Mouse (Mus musculus): Measurements from ENCODE around the gene Tmtc1. TPM values are rescaled to one million over a fixed set of nuclear protein-coding genes. Genes with fewer than 3 reads are reported as not detected.

Tmtc1 gene
- polyA plus RNA-seq, 1 experiment from 2014 or later, result 0.09 TPM

DNA sequence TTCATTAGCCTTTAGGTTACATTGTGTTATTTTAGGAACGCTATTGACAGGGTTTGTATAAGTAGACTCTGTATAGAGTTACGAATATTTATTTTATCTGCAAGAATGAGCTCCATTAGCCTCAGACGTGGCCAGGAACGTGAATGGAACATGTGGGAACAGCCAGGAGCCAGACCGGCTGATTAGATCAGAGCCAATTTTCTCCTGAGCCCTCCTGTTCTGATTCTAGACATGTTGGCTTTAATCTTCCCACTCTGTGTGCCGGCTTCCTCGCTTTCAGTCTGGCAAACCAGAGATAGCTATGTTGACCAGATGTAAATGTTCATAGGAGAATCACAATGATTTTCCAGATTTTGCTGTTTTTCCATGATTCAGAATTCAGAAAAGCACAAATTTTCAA lies 22.6 kb downstream of the Tmtc1 start:
- H3K4me2 ChIP-seq, result no peak overlapping the region
- H3K27me3 ChIP-seq, result no peaks in the 10 kb centered on the region
- H3K4me3 ChIP-seq (replicated peaks), result no peak overlapping the region
- ATAC-seq (ENCODE audit: insufficient read depth), result no peak
- H3K36me3 ChIP-seq (replicated peaks), result no peaks in the 10 kb centered on the region
- no peaks in the 10 kb centered on the region for H3K9me3 ChIP-seq (replicated peaks)
- H3K4me1 ChIP-seq (replicated peaks), result no peaks in the 10 kb centered on the region
- no peak overlapping the region for H3K27ac ChIP-seq (replicated peaks)
- 65% methylated on average over 7 of the region's 7 CpGs for WGBS (ENCODE audit: insufficient replicate concordance)
- no peak overlapping the region for H3K9ac ChIP-seq

- no peak overlapping the region for H3K9ac ChIP-seq
- no peaks in the 10 kb centered on the region for H3K27me3 ChIP-seq
- ATAC-seq (ENCODE audit: insufficient read depth), result no peak
- H3K27ac ChIP-seq (replicated peaks), result no peak overlapping the region
- H3K4me1 ChIP-seq (replicated peaks), result no peaks in the 10 kb centered on the region
- WGBS (ENCODE audit: insufficient replicate concordance), result 59% methylated on average over 6 of the region's 6 CpGs
- H3K4me3 ChIP-seq (replicated peaks), result no peak overlapping the region
- H3K36me3 ChIP-seq (replicated peaks), result no peaks in the 10 kb centered on the region
- no peaks in the 10 kb centered on the region for H3K9me3 ChIP-seq (replicated peaks)
- H3K4me2 ChIP-seq, result no peak overlapping the region
Measured at GRCm38 (mm10) chr6:148420387-148420786, 23.8 kb downstream of the Tmtc1 start.

GRCm38 (mm10) chr6:148416597-148416996 lies 27.6 kb downstream of the Tmtc1 start:
- Histone ChIP-seq H3K9me3 (replicated peaks) (no peaks in the 10 kb centered on the region), H3K27me3 (no peaks in the 10 kb centered on the region), H3K4me1 (replicated peaks) (no peaks in the 10 kb centered on the region), H3K4me2 (no peak overlapping the region), H3K27ac (replicated peaks) (no peak overlapping the region), H3K9ac (no peak overlapping the region), H3K36me3 (replicated peaks) (no peaks in the 10 kb centered on the region), H3K4me3 (replicated peaks) (no peak overlapping the region)
- ATAC-seq (ENCODE audit: insufficient read depth), result no peak
- 59% methylated on average over 2 of the region's 2 CpGs for WGBS (ENCODE audit: insufficient replicate concordance)

DNA sequence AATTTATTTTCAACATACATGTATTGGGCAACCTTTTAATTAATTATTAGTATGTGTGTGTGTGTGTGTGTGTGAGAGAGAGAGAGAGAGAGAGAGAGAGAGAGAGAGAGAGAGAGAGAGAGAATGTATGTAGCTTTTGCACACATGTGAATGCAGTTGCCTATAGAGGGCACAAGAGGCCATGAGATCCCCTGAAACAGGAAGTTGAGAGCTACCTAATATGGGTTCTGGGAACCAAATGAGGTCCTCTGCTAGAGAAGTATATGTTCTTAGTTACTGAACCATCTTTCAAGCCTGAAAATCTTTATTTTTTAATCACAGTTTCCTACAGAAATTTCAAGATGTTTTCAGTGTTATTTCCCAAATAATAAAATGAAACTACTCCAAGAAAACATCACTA lies 30.6 kb downstream of the Tmtc1 start:
- no peak for ATAC-seq (ENCODE audit: insufficient read depth)
- H3K27ac ChIP-seq (replicated peaks), result no peak overlapping the region
- no peak overlapping the region for H3K4me3 ChIP-seq (replicated peaks)
- no peaks in the 10 kb centered on the region for H3K4me1 ChIP-seq (replicated peaks)
- no peaks in the 10 kb centered on the region for H3K36me3 ChIP-seq (replicated peaks)
- no peak overlapping the region for H3K4me2 ChIP-seq
- H3K9ac ChIP-seq, result no peak overlapping the region
- H3K27me3 ChIP-seq, result no peaks in the 10 kb centered on the region
- no peaks in the 10 kb centered on the region for H3K9me3 ChIP-seq (replicated peaks)

- Histone ChIP-seq H3K4me2 (no peak overlapping the region), H3K36me3 (replicated peaks) (no peaks in the 10 kb centered on the region), H3K27ac (replicated peaks) (no peak overlapping the region), H3K9me3 (replicated peaks) (no peaks in the 10 kb centered on the region), H3K4me3 (replicated peaks) (no peak overlapping the region), H3K4me1 (replicated peaks) (no peaks in the 10 kb centered on the region), H3K27me3 (no peaks in the 10 kb centered on the region), H3K9ac (no peak overlapping the region)
- no peak for ATAC-seq (ENCODE audit: insufficient read depth)
- WGBS (ENCODE audit: insufficient replicate concordance), result 74% methylated on average over 2 of the region's 2 CpGs
Measured at GRCm38 (mm10) chr6:148406792-148407490, 37.2 kb downstream of the Tmtc1 start.

GRCm38 (mm10) chr6:148405599-148405998 lies 38.6 kb downstream of the Tmtc1 start:
- WGBS (ENCODE audit: insufficient replicate concordance), result 28% methylated on average over 2 of the region's 2 CpGs
- no peaks in the 10 kb centered on the region for H3K36me3 ChIP-seq (replicated peaks)
- no peak overlapping the region for H3K9ac ChIP-seq
- H3K4me3 ChIP-seq (replicated peaks), result no peak overlapping the region
- no peak overlapping the region for H3K27ac ChIP-seq (replicated peaks)
- no peaks in the 10 kb centered on the region for H3K4me1 ChIP-seq (replicated peaks)
- no peak overlapping the region for H3K4me2 ChIP-seq
- no peaks in the 10 kb centered on the region for H3K9me3 ChIP-seq (replicated peaks)
- H3K27me3 ChIP-seq, result no peaks in the 10 kb centered on the region
- no peak for ATAC-seq (ENCODE audit: insufficient read depth)

DNA sequence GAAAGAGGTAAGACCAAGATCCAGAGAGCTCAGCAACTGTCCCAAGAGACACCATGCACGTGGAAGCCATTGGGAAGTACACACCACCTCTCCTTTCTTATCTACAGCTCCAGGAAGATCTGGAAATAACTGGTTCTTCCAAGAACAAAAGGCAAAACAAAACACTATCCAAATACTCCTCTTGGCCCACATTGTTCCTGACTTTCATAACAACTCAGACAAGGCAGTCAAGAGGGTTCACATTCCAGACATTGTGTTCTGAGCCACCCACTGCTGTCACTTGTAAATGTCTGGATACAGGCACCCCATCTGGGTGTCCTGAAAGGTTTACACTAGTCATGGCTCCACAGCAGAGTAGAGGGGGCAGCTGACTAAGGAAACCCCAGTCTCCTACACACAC lies 39.7 kb downstream of the Tmtc1 start:
- H3K36me3 ChIP-seq (replicated peaks), result no peaks in the 10 kb centered on the region
- H3K9me3 ChIP-seq (replicated peaks), result no peaks in the 10 kb centered on the region
- WGBS (ENCODE audit: insufficient replicate concordance), result 25% methylated on average over 1 of the region's 1 CpGs
- H3K4me3 ChIP-seq (replicated peaks), result no peak overlapping the region
- H3K4me1 ChIP-seq (replicated peaks), result no peaks in the 10 kb centered on the region
- H3K4me2 ChIP-seq, result no peak overlapping the region
- no peak for ATAC-seq (ENCODE audit: insufficient read depth)
- H3K27me3 ChIP-seq, result no peaks in the 10 kb centered on the region
- no peak overlapping the region for H3K27ac ChIP-seq (replicated peaks)
- H3K9ac ChIP-seq, result no peak overlapping the region

DNA sequence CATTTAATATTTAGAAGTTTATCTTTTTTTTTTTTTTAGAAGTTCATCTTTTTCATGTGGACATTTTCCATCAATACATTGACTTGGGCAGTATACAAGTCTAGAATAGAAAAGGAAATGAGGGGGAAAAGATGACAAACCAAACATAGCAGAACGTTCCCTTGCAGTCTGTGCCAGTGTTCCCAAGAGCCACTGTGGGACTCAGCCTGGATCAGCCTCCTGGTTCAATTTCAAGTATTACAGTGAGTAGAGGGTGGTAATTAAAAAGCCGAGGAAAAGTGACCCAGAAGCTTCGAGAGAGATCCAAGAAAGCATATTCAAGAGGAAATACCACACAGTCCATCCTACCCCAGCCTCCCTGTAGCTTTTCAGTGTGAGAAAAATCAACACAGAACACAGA lies 40.4 kb downstream of the Tmtc1 start:
- Histone ChIP-seq H3K9ac (no peak overlapping the region), H3K4me2 (no peak overlapping the region), H3K4me3 (replicated peaks) (no peak overlapping the region), H3K36me3 (replicated peaks) (no peaks in the 10 kb centered on the region), H3K4me1 (replicated peaks) (no peaks in the 10 kb centered on the region), H3K9me3 (replicated peaks) (no peaks in the 10 kb centered on the region), H3K27me3 (no peaks in the 10 kb centered on the region), H3K27ac (replicated peaks) (no peak overlapping the region)
- WGBS (ENCODE audit: insufficient replicate concordance), result 39% methylated on average over 3 of the region's 3 CpGs
- ATAC-seq (ENCODE audit: insufficient read depth), result no peak

DNA sequence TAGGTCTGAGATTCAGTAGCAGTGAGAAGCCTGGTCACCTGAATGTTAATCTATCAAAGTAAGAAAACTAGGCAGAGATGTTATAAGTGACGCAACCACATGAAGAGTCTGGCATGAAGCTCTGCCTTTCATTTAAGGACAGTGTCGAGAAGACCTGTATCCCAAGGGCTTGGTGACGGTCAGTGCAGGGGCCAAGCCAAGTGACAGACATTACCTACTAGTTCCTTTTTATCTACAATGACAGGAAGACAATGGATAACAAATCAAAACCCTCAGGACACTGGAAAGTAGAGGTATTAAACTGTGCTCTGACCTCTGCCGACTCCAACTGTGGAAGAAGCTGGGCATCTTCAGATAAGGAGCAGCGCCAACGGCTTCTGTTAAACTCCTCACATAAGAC lies 43.2 kb downstream of the Tmtc1 start:
- Histone ChIP-seq H3K9ac (no peak overlapping the region), H3K4me2 (no peak overlapping the region), H3K9me3 (replicated peaks) (no peaks in the 10 kb centered on the region), H3K27me3 (no peaks in the 10 kb centered on the region), H3K4me1 (replicated peaks) (no peaks in the 10 kb centered on the region), H3K36me3 (replicated peaks) (no peaks in the 10 kb centered on the region), H3K27ac (replicated peaks) (no peak overlapping the region), H3K4me3 (replicated peaks) (no peak overlapping the region)
- no peak for ATAC-seq (ENCODE audit: insufficient read depth)
- WGBS (ENCODE audit: insufficient replicate concordance), result 72% methylated on average over 6 of the region's 6 CpGs

GRCm38 (mm10) chr6:148399541-148399940 lies 44.6 kb downstream of the Tmtc1 start:
- Histone ChIP-seq H3K9me3 (replicated peaks) (no peaks in the 10 kb centered on the region), H3K4me3 (replicated peaks) (no peak overlapping the region), H3K4me2 (no peak overlapping the region), H3K4me1 (replicated peaks) (no peaks in the 10 kb centered on the region), H3K27me3 (no peaks in the 10 kb centered on the region), H3K9ac (no peak overlapping the region), H3K27ac (replicated peaks) (no peak overlapping the region), H3K36me3 (replicated peaks) (no peaks in the 10 kb centered on the region)
- 50% methylated on average over 2 of the region's 2 CpGs for WGBS (ENCODE audit: insufficient replicate concordance)
- ATAC-seq (ENCODE audit: insufficient read depth), result no peak

DNA sequence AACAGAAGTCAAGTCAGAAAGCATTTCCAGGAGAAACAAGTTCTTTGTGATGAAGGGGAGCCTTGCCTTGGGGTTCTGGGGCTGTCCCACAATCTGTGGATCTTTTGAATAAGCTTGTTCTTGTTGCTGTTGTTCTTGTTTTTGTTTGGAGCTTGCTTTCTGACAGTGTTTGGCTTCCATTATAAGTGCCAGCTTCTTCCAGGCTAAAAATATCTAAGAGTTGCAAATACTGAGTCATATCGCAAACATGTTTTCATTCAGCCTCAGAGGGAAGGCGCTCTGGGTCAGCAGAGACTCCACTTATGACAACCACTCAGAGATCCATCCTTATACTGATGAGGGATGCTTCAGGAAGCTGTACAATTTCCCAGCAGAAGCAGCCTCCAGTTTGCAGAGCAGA lies 45.3 kb downstream of the Tmtc1 start:
- no peak for ATAC-seq (ENCODE audit: insufficient read depth)
- Histone ChIP-seq H3K4me1 (replicated peaks) (no peaks in the 10 kb centered on the region), H3K27ac (replicated peaks) (no peak overlapping the region), H3K4me3 (replicated peaks) (no peak overlapping the region), H3K36me3 (replicated peaks) (no peaks in the 10 kb centered on the region), H3K9ac (no peak overlapping the region), H3K9me3 (replicated peaks) (no peaks in the 10 kb centered on the region), H3K27me3 (no peaks in the 10 kb centered on the region), H3K4me2 (no peak overlapping the region)
- 79% methylated on average over 2 of the region's 2 CpGs for WGBS (ENCODE audit: insufficient replicate concordance)

DNA sequence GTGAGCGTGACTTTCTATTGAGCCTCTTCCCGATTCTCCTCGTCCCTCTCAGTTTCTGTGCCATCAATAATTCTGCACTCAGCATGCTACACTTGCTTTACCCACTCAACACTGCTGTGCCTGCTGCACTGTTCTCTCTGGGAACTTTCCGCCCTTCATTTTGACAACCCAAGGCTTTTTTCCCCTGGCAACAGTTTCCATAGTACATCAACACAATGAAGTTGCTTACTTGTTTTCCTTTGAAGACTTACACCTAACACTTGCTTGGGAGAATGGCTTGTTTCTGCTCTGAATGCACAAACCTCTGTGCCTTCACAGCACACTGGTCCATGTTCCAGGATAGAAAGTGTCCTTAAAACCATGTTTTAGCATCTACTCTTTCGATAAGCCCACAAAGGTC lies 46.9 kb downstream of the Tmtc1 start:
- H3K9me3 ChIP-seq (replicated peaks), result no peaks in the 10 kb centered on the region
- 70% methylated on average over 5 of the region's 5 CpGs for WGBS (ENCODE audit: insufficient replicate concordance)
- no peak overlapping the region for H3K27ac ChIP-seq (replicated peaks)
- no peak overlapping the region for H3K4me2 ChIP-seq
- H3K27me3 ChIP-seq, result no peaks in the 10 kb centered on the region
- no peaks in the 10 kb centered on the region for H3K4me1 ChIP-seq (replicated peaks)
- ATAC-seq (ENCODE audit: insufficient read depth), result no peak
- H3K4me3 ChIP-seq (replicated peaks), result no peak overlapping the region
- no peak overlapping the region for H3K9ac ChIP-seq
- H3K36me3 ChIP-seq (replicated peaks), result no peaks in the 10 kb centered on the region

Measured in liver, embryonic 15.5 days (tissue).